Comparison of ENCODE assay signal across 7 mouse cellular contexts in the genomic region with DNA sequence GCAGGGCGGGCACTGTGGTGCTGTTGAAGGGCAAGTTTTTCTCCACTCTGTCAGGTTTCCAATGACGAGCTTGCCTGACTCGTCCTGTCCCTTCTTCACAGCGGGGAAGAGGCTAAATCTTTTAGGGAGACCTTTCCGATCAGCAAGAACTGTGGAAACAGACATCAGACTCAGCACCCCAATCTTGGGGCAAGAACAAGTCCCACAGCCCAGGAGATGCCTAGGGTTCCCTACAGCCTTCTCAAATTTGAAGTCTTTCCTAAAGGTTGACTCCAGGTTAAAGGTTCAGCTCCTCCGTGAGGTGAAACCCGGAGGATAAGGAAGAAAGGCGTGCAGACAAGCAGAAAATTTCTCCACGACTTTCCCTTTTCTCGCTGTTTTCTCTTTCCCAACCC. TPM values are rescaled to one million over a fixed set of nuclear protein-coding genes. Genes with fewer than 3 reads are reported as not detected.
A peak's percentile ranks its signal among the peaks of the same experiment; 100 is the strongest.
DNase-seq lines count a peak whose midpoint lies in the region; ATAC-seq lines count a peak whose summit lies in the region.

No protein-coding gene starts in this region.

- H3K27ac ChIP-seq in forebrain, embryonic 13.5 days, result peak overlapping the region; percentile 94
- H3K27ac ChIP-seq in limb, embryonic 15.5 days, result peak overlapping the region; percentile 97
- H3K27ac ChIP-seq in stomach, embryonic 16.5 days (ENCODE audit: low read length), result peak overlapping the region; percentile 95

- no peak for DNase-seq in layer of hippocampus, adult 18-20 months (ENCODE audit: low spot score in 2 of 2)
- DNase-seq in adrenal gland, adult 8-10 months, result no peak

- no peak for ATAC-seq in megakaryocyte, adult 5-6 weeks (ENCODE audit: poor library complexity, severe bottlenecking)
- ATAC-seq in forebrain, embryonic 13.5 days, result 0 out of 2 replicates have a peak, but pooled peaks have one; percentile 4
- no peak for ATAC-seq in limb, embryonic 15.5 days (ENCODE audit: insufficient number of reproducible peaks, low FRiP score, low TSS enrichment, low read depth)
- no peak for ATAC-seq in stomach, embryonic 16.5 days (ENCODE audit: insufficient read depth, low FRiP score)

- 3% methylated on average over 10 of the region's 10 CpGs for WGBS in forebrain, embryonic 13.5 days
- WGBS in limb, embryonic 15.5 days, result 8% methylated on average over 10 of the region's 10 CpGs
- WGBS in stomach, embryonic 16.5 days, result 7% methylated on average over 10 of the region's 10 CpGs

- peaks cover 73% of the 10 kb centered on the region for H3K27me3 ChIP-seq in megakaryocyte, embryonic 14.5 days (replicated peaks)
- H3K27me3 ChIP-seq in forebrain, embryonic 13.5 days, result no peaks in the 10 kb centered on the region
- H3K27me3 ChIP-seq in limb, embryonic 15.5 days, result no peaks in the 10 kb centered on the region
- no peaks in the 10 kb centered on the region for H3K27me3 ChIP-seq in stomach, embryonic 16.5 days (ENCODE audit: control insufficient read depth, insufficient read depth, low read length)

- 0 out of 2 replicates have a peak, but pooled peaks cover under 1% of the 10 kb centered on the region for H3K9me3 ChIP-seq in megakaryocyte, embryonic 14.5 days
- no peaks in the 10 kb centered on the region for H3K9me3 ChIP-seq in forebrain, embryonic 13.5 days (replicated peaks)
- H3K9me3 ChIP-seq in limb, embryonic 15.5 days, result no peaks in the 10 kb centered on the region
- H3K9me3 ChIP-seq in stomach, embryonic 16.5 days (replicated peaks; ENCODE audit: control insufficient read depth, low read length), result no peaks in the 10 kb centered on the region

- H3K9ac ChIP-seq in forebrain, embryonic 13.5 days, result peak overlapping the region; percentile 62
- peak overlapping the region; percentile 39 for H3K9ac ChIP-seq in limb, embryonic 15.5 days
- H3K9ac ChIP-seq in stomach, embryonic 16.5 days (ENCODE audit: low read length), result peak overlapping the region; percentile 66

- peaks cover 40% of the 10 kb centered on the region for H3K4me1 ChIP-seq in megakaryocyte, embryonic 14.5 days
- peaks cover 28% of the 10 kb centered on the region for H3K4me1 ChIP-seq in forebrain, embryonic 13.5 days
- H3K4me1 ChIP-seq in limb, embryonic 15.5 days, result peaks cover 36% of the 10 kb centered on the region
- H3K4me1 ChIP-seq in stomach, embryonic 16.5 days (ENCODE audit: control insufficient read depth, insufficient read depth, low read length), result peaks cover 23% of the 10 kb centered on the region

- H3K36me3 ChIP-seq in megakaryocyte, embryonic 14.5 days (replicated peaks; ENCODE audit: low read length), result no peaks in the 10 kb centered on the region
- no peaks in the 10 kb centered on the region for H3K36me3 ChIP-seq in forebrain, embryonic 13.5 days (ENCODE audit: poor library complexity, severe bottlenecking)
- no peaks in the 10 kb centered on the region for H3K36me3 ChIP-seq in limb, embryonic 15.5 days
- no peaks in the 10 kb centered on the region for H3K36me3 ChIP-seq in stomach, embryonic 16.5 days (ENCODE audit: control insufficient read depth, insufficient read depth, low read length)

- peak overlapping the region; percentile 66 for H3K4me2 ChIP-seq in forebrain, embryonic 13.5 days
- peak overlapping the region; percentile 78 for H3K4me2 ChIP-seq in limb, embryonic 15.5 days
- H3K4me2 ChIP-seq in stomach, embryonic 16.5 days (ENCODE audit: low read depth, low read length), result peak overlapping the region; percentile 85

- H3K4me3 ChIP-seq in megakaryocyte, embryonic 14.5 days (replicated peaks), result peak overlapping the region; percentile 91
- peak overlapping the region; percentile 41 for H3K4me3 ChIP-seq in forebrain, embryonic 13.5 days
- H3K4me3 ChIP-seq in limb, embryonic 15.5 days, result peak overlapping the region; percentile 44
- peak overlapping the region; percentile 43 for H3K4me3 ChIP-seq in stomach, embryonic 16.5 days (replicated peaks; ENCODE audit: low read length)

RNA-seq across cellular contexts. Expression of gene Nes, which starts 10.7 kb away (rescaled TPM):
- 0.29 TPM in 1 of 2 replicates, not detected in the other for polyA plus RNA-seq in megakaryocyte, embryonic 14.5 days (2012; ENCODE audit: insufficient read depth, low replicate concordance)
- total RNA-seq in megakaryocyte, adult 5-6 weeks (2015), result not detected in 2 replicates
- not detected in 2 replicates for total RNA-seq in megakaryocyte, adult 5-6 weeks (2017)
- polyA plus RNA-seq in forebrain, embryonic 13.5 days (2015; fragmentation: Nextera tagmentation; extraction: Ambion mirVana), result 76.3 and 79.9 TPM in 2 replicates
- 26.6 and 37.2 TPM in 2 replicates for polyA plus RNA-seq in limb, embryonic 15.5 days (2015; fragmentation: Nextera tagmentation; extraction: Ambion mirVana)
- 7.7 and 10.2 TPM in 2 replicates for polyA plus RNA-seq in stomach, embryonic 16.5 days (2015; fragmentation: Nextera tagmentation; extraction: Ambion mirVana)
- total RNA-seq in layer of hippocampus, adult 18-20 months (2021), result 1 to 10 TPM; 3.6 to 4.7 TPM
- total RNA-seq in adrenal gland, adult 8-10 months (2022), result 10 to 100 TPM in 1 of 4 experiments, 1 to 10 TPM in 3; 4.3 to 14.4 (median 6.8) TPM

RNA-seq across cellular contexts. Expression of gene Crabp2, which starts 11.7 kb away (rescaled TPM):
- 0.47 TPM in 1 of 2 replicates, not detected in the other for polyA plus RNA-seq in megakaryocyte, embryonic 14.5 days (2012; ENCODE audit: insufficient read depth, low replicate concordance)
- total RNA-seq in megakaryocyte, adult 5-6 weeks (2015), result 1.3 TPM in 1 of 2 replicates, not detected in the other
- not detected in 2 replicates for total RNA-seq in megakaryocyte, adult 5-6 weeks (2017)
- 67.1 and 89.5 TPM in 2 replicates for polyA plus RNA-seq in forebrain, embryonic 13.5 days (2015; fragmentation: Nextera tagmentation; extraction: Ambion mirVana)
- 249 and 274 TPM in 2 replicates for polyA plus RNA-seq in limb, embryonic 15.5 days (2015; fragmentation: Nextera tagmentation; extraction: Ambion mirVana)
- polyA plus RNA-seq in stomach, embryonic 16.5 days (2015; fragmentation: Nextera tagmentation; extraction: Ambion mirVana), result 29.4 and 43.3 TPM in 2 replicates
- total RNA-seq in layer of hippocampus, adult 18-20 months (2021), result 1 to 10 TPM; 1.4 to 2.6 TPM
- total RNA-seq in adrenal gland, adult 8-10 months (2022), result 1 to 10 TPM in 1 of 4 experiments, under 1 TPM in 2, not detected in 1; 0.31 to 1.0 (median 0.35) TPM

RNA-seq across cellular contexts. Expression of gene Rrnad1, which starts 29.7 kb away (rescaled TPM):
- 13.9 and 14.0 TPM in 2 replicates for polyA plus RNA-seq in megakaryocyte, embryonic 14.5 days (2012; ENCODE audit: insufficient read depth, low replicate concordance)
- total RNA-seq in megakaryocyte, adult 5-6 weeks (2015), result 7.2 and 7.8 TPM in 2 replicates
- 8.7 and 10.2 TPM in 2 replicates for total RNA-seq in megakaryocyte, adult 5-6 weeks (2017)
- polyA plus RNA-seq in forebrain, embryonic 13.5 days (2015; fragmentation: Nextera tagmentation; extraction: Ambion mirVana), result 20.7 and 22.7 TPM in 2 replicates
- 18.4 and 18.5 TPM in 2 replicates for polyA plus RNA-seq in limb, embryonic 15.5 days (2015; fragmentation: Nextera tagmentation; extraction: Ambion mirVana)
- 19.8 and 20.3 TPM in 2 replicates for polyA plus RNA-seq in stomach, embryonic 16.5 days (2015; fragmentation: Nextera tagmentation; extraction: Ambion mirVana)
- total RNA-seq in layer of hippocampus, adult 18-20 months (2021), result 10 to 100 TPM; 22.3 to 22.8 TPM
- total RNA-seq in adrenal gland, adult 8-10 months (2022), result 10 to 100 TPM; 18.6 to 27.6 (median 21.9) TPM

RNA-seq across cellular contexts. Expression of gene Isg20l2, which starts 30.1 kb away (rescaled TPM):
- polyA plus RNA-seq in megakaryocyte, embryonic 14.5 days (2012; ENCODE audit: insufficient read depth, low replicate concordance), result 2.9 and 3.6 TPM in 2 replicates
- total RNA-seq in megakaryocyte, adult 5-6 weeks (2015), result 27.5 and 28.8 TPM in 2 replicates
- 25.0 and 26.3 TPM in 2 replicates for total RNA-seq in megakaryocyte, adult 5-6 weeks (2017)
- 61.8 and 63.0 TPM in 2 replicates for polyA plus RNA-seq in forebrain, embryonic 13.5 days (2015; fragmentation: Nextera tagmentation; extraction: Ambion mirVana)
- polyA plus RNA-seq in limb, embryonic 15.5 days (2015; fragmentation: Nextera tagmentation; extraction: Ambion mirVana), result 48.5 and 56.0 TPM in 2 replicates
- polyA plus RNA-seq in stomach, embryonic 16.5 days (2015; fragmentation: Nextera tagmentation; extraction: Ambion mirVana), result 40.8 and 41.5 TPM in 2 replicates
- 10 to 100 TPM; 13.9 to 15.1 TPM for total RNA-seq in layer of hippocampus, adult 18-20 months (2021)
- total RNA-seq in adrenal gland, adult 8-10 months (2022), result 10 to 100 TPM; 17.9 to 20.0 (median 19.5) TPM

RNA-seq across cellular contexts. Expression of gene Bcan, which starts 39.8 kb away (rescaled TPM):
- not detected in 2 replicates for polyA plus RNA-seq in megakaryocyte, embryonic 14.5 days (2012; ENCODE audit: insufficient read depth, low replicate concordance)
- total RNA-seq in megakaryocyte, adult 5-6 weeks (2015), result not detected in 2 replicates
- not detected in 2 replicates for total RNA-seq in megakaryocyte, adult 5-6 weeks (2017)
- 9.5 and 9.6 TPM in 2 replicates for polyA plus RNA-seq in forebrain, embryonic 13.5 days (2015; fragmentation: Nextera tagmentation; extraction: Ambion mirVana)
- 0.72 and 1.1 TPM in 2 replicates for polyA plus RNA-seq in limb, embryonic 15.5 days (2015; fragmentation: Nextera tagmentation; extraction: Ambion mirVana)
- 0.34 and 0.52 TPM in 2 replicates for polyA plus RNA-seq in stomach, embryonic 16.5 days (2015; fragmentation: Nextera tagmentation; extraction: Ambion mirVana)
- total RNA-seq in layer of hippocampus, adult 18-20 months (2021), result 100 to 1,000 TPM; 281 to 298 TPM
- total RNA-seq in adrenal gland, adult 8-10 months (2022), result 100 to 1,000 TPM in 2 of 4 experiments, 10 to 100 TPM in 2; 83.1 to 117 (median 106) TPM

Comparison
In these comparisons a context has a peak if more than half of its experiments do, and no peak if none do; other contexts are left out.
1. H3K4me3 ChIP-seq: peak in every context shown above with its lines; median percentile 91 in megakaryocyte, embryonic 14.5 days; 44 in limb, embryonic 15.5 days; 43 in stomach, embryonic 16.5 days; 41 in forebrain, embryonic 13.5 days.
2. RNA of gene Crabp2, which starts 11.7 kb away (polyA plus RNA-seq): 249 to 274 TPM in limb, embryonic 15.5 days, 67.1 to 89.5 TPM in forebrain, embryonic 13.5 days and 29.4 to 43.3 TPM in stomach, embryonic 16.5 days; 0.47 TPM in megakaryocyte, embryonic 14.5 days; every median in the first group is over 10 times any median in the second.
3. Peak in every context shown above with its lines, with median percentiles within 50 percentile points of each other: H3K27ac ChIP-seq, H3K4me2 ChIP-seq and H3K9ac ChIP-seq.